Mouse (Mus musculus): Measurements from ENCODE around the gene Cnst. TPM values are rescaled to one million over a fixed set of nuclear protein-coding genes. Genes with fewer than 3 reads are reported as not detected.

The Cnst gene
- polyA plus RNA-seq, 1 experiment from 2014 or later = 12.1 TPM

DNA sequence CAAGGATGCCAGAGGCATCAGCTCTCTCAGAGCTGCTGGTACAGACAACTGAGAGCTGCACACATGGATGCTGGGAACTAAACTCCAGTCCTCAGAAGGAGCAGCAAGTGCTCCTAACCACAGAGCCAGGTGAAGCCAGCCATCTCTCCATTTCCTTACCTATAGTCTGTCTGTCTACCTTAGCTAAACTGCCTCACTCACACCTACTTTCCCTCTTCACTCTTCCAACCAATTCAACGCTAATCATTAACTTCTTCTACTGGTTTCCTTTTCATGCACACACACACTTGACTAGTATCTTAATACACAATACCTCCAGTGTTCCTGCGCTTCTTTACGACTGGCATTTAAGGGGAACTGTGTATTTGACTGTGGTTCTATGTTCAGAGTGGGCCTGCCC, 6.3 kb upstream of the Cnst start:
- Histone ChIP-seq H3K4me2 (no peak overlapping the region), H3K9me3 (replicated peaks) (no peaks in the 10 kb centered on the region), H3K27me3 (no peaks in the 10 kb centered on the region), H3K36me3 (replicated peaks) (peaks cover 60% of the 10 kb centered on the region), H3K9ac (no peak overlapping the region), H3K4me3 (replicated peaks) (no peak overlapping the region), H3K27ac (replicated peaks) (no peak overlapping the region), H3K4me1 (replicated peaks) (peaks cover 11% of the 10 kb centered on the region)
- ATAC-seq (ENCODE audit: insufficient read depth) = no peak
- 88% methylated on average over 3 of the region's 3 CpGs for WGBS (ENCODE audit: insufficient replicate concordance)

- no peak overlapping the region for H3K4me3 ChIP-seq (replicated peaks)
- H3K4me2 ChIP-seq = no peak overlapping the region
- H3K36me3 ChIP-seq (replicated peaks) = peaks cover 52% of the 10 kb centered on the region
- H3K9me3 ChIP-seq (replicated peaks) = no peaks in the 10 kb centered on the region
- H3K27me3 ChIP-seq = no peaks in the 10 kb centered on the region
- WGBS (ENCODE audit: insufficient replicate concordance) = 43% methylated on average over 3 of the region's 3 CpGs
- H3K9ac ChIP-seq = no peak overlapping the region
- no peak for ATAC-seq (ENCODE audit: insufficient read depth)
- H3K4me1 ChIP-seq (replicated peaks) = peaks cover 18% of the 10 kb centered on the region
- H3K27ac ChIP-seq (replicated peaks) = no peak overlapping the region
These were observed 4.7 kb upstream of the Cnst start for GRCm38 (mm10) chr1:179541502-179541901.

GRCm38 (mm10) chr1:179546551-179546917, 364 bp downstream of the Cnst start:
- WGBS (ENCODE audit: insufficient replicate concordance) = under 1% methylated on average over 44 of the region's 44 CpGs

DNA sequence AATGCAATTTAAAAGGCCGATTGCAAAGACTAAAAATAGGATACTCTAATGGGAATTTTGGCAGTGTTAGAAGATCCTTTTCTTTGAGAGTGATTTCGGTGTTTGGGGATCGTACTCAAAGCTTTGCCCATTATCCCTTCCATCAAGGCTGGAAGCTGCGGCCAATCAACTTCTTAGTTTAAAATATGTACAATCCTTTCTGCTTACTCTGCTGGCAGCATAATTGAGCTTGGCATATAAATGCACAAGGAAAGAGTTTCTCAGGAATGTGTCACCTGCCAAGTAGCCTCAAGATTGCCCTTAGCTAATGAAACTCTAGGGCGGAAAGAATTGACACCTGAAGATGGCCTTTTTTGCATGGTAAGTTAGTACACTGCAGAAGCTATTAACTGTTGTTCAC, 1.0 kb downstream of the Cnst start:
- 20% methylated on average over 5 of the region's 5 CpGs for WGBS (ENCODE audit: insufficient replicate concordance)
- Histone ChIP-seq H3K4me3 (replicated peaks) (peak overlapping the region; percentile 79), H3K36me3 (replicated peaks) (peaks cover 13% of the 10 kb centered on the region), H3K4me1 (replicated peaks) (peaks cover 57% of the 10 kb centered on the region), H3K4me2 (peak overlapping the region; percentile 76), H3K9ac (peak overlapping the region; percentile 87), H3K27me3 (no peaks in the 10 kb centered on the region), H3K27ac (replicated peaks) (peak overlapping the region; percentile 97), H3K9me3 (replicated peaks) (no peaks in the 10 kb centered on the region)
- ATAC-seq (ENCODE audit: insufficient read depth) = no peak

More at GRCm38 (mm10) chr1:179546551-179546917, 364 bp downstream of the Cnst start:
- H3K27me3 ChIP-seq = no peaks in the 10 kb centered on the region
- H3K36me3 ChIP-seq (replicated peaks) = peaks cover 13% of the 10 kb centered on the region
- ATAC-seq (ENCODE audit: insufficient read depth) = peak; percentile 78
- H3K27ac ChIP-seq (replicated peaks) = peak overlapping the region; percentile 97
- H3K4me3 ChIP-seq (replicated peaks) = peak overlapping the region; percentile 79
- H3K4me2 ChIP-seq = peak overlapping the region; percentile 76
- peak overlapping the region; percentile 87 for H3K9ac ChIP-seq
- H3K9me3 ChIP-seq (replicated peaks) = no peaks in the 10 kb centered on the region
- H3K4me1 ChIP-seq (replicated peaks) = peaks cover 52% of the 10 kb centered on the region

GRCm38 (mm10) chr1:179548220-179548619, 2.0 kb downstream of the Cnst start:
- peaks cover 67% of the 10 kb centered on the region for H3K4me1 ChIP-seq (replicated peaks)
- H3K27ac ChIP-seq (replicated peaks) = peak overlapping the region; percentile 97; the same call in 1 of the 2 replicates
- H3K9me3 ChIP-seq (replicated peaks) = no peaks in the 10 kb centered on the region
- H3K27me3 ChIP-seq = no peaks in the 10 kb centered on the region
- no peak for ATAC-seq (ENCODE audit: insufficient read depth)
- H3K36me3 ChIP-seq (replicated peaks) = peaks cover 3% of the 10 kb centered on the region
- peak overlapping the region; percentile 76 for H3K4me2 ChIP-seq
- H3K9ac ChIP-seq = 0 out of 2 replicates have a peak overlapping the region, but pooled peaks have one; percentile 87
- H3K4me3 ChIP-seq (replicated peaks) = peak overlapping the region; percentile 79
- WGBS (ENCODE audit: insufficient replicate concordance) = 83% methylated on average over 11 of the region's 11 CpGs

DNA sequence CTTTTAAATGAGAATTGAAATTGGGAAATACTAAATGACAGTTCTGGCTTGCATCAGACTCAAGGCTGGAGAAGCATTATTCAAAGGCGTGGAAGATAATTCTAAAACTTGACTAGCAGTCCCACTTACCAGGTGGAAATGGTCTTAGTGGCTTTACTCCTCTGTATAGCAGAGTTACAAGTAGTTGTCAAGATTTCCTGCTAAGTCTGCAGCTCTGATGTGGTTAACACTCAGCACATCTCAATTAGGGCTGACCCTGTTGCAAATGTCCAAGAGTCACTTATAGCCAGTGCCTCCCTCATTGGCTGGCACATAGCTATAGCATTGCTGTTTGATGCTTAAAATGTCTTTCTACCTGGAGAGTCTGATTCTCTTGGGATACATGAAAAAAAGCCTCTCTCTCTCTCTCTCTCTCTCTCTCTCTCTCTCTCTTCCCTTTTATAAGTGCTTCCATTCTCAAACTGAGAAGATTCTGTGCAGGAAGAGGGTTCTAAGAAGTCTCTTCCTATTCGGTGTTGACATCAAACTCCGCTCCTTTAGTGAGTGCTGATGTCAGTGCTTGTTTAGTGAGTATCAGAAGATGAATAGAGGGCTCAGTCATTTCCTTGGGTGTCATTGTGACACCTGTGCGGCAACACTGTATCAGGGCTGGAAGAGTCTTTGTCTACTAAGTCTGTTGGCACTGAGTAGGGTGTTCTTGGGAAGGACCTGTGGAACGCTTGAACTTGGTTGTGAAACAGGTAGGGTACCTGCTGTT, 3.0 kb downstream of the Cnst start:
- Histone ChIP-seq H3K9ac (no peak overlapping the region), H3K4me1 (replicated peaks) (peaks cover 76% of the 10 kb centered on the region), H3K36me3 (replicated peaks) (no peaks in the 10 kb centered on the region; the same call in none of the 2 replicates), H3K4me3 (replicated peaks) (no peak overlapping the region), H3K9me3 (replicated peaks) (no peaks in the 10 kb centered on the region), H3K4me2 (peak overlapping the region; percentile 8; the same call in 1 of the 2 replicates), H3K27ac (replicated peaks) (peak overlapping the region; percentile 76), H3K27me3 (no peaks in the 10 kb centered on the region)
- no peak for ATAC-seq (ENCODE audit: insufficient read depth)
- WGBS (ENCODE audit: insufficient replicate concordance) = 77% methylated on average over 5 of the region's 5 CpGs

- peak overlapping the region; percentile 82 for H3K27ac ChIP-seq (replicated peaks)
- ATAC-seq (ENCODE audit: insufficient read depth) = peak; percentile 77
- H3K9me3 ChIP-seq (replicated peaks) = no peaks in the 10 kb centered on the region
- WGBS (ENCODE audit: insufficient replicate concordance) = 13% methylated on average over 3 of the region's 3 CpGs
- H3K4me2 ChIP-seq = peak overlapping the region; percentile 54
- H3K9ac ChIP-seq = no peak overlapping the region
- H3K36me3 ChIP-seq (replicated peaks) = no peaks in the 10 kb centered on the region; the same call in none of the 2 replicates
- H3K27me3 ChIP-seq = no peaks in the 10 kb centered on the region
- no peak overlapping the region for H3K4me3 ChIP-seq (replicated peaks)
- peaks cover 66% of the 10 kb centered on the region for H3K4me1 ChIP-seq (replicated peaks)
These were observed 5.2 kb downstream of the Cnst start for GRCm38 (mm10) chr1:179551336-179551735.

DNA sequence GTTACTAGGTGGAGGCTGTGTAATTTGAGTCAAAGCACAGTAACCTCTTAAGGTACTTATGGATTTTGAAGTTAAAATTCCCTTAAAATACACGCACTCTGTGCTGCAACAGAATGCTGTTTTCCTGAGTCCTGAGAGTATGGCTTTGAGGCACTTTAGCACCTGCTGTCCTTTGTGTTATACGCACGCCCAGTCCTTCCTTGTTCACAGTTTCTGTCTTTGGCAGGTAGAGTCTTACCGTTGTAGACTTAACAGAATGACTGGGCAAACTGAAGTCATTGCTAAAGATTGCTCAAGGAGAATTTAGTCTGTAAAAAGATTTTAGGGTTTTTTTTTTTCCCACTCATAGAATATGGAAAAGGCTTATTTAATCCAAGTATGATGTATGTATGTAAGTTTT, 5.8 kb downstream of the Cnst start:
- no peak for ATAC-seq (ENCODE audit: insufficient read depth)
- Histone ChIP-seq H3K9ac (peak overlapping the region; percentile 10), H3K36me3 (replicated peaks) (no peaks in the 10 kb centered on the region; the same call in none of the 2 replicates), H3K27me3 (no peaks in the 10 kb centered on the region), H3K4me3 (replicated peaks) (no peak overlapping the region), H3K4me2 (peak overlapping the region; percentile 54), H3K4me1 (replicated peaks) (peaks cover 66% of the 10 kb centered on the region), H3K9me3 (replicated peaks) (no peaks in the 10 kb centered on the region), H3K27ac (replicated peaks) (peak overlapping the region; percentile 82)
- 51% methylated on average over 4 of the region's 4 CpGs for whole genome bisulfite sequencing (ENCODE audit: insufficient replicate concordance)

DNA sequence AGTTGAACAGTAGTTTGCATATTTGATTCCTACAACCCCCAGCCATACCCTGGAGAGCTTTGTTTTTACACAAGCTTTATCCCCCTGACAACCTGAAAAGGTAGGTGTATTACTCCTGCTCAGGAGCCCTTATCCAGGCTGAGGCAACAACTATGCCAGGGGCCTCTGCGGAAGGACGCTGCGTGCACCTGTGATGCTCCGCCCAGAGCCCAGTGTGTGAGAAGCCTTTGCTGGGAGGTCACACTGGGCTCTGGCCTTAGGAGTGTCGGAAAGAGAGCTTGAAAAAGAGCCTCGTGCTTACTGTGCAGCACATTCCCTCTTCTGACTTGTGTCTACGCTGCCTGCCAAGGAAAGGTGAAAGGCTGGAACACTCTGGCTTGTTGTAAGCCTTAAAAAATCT, 6.6 kb downstream of the Cnst start:
- 57% methylated on average over 7 of the region's 7 CpGs for WGBS (ENCODE audit: insufficient replicate concordance)
- no peaks in the 10 kb centered on the region; the same call in none of the 2 replicates for H3K36me3 ChIP-seq (replicated peaks)
- H3K4me1 ChIP-seq (replicated peaks) = peaks cover 63% of the 10 kb centered on the region
- peak overlapping the region; percentile 54 for H3K4me2 ChIP-seq
- H3K9me3 ChIP-seq (replicated peaks) = no peaks in the 10 kb centered on the region
- ATAC-seq (ENCODE audit: insufficient read depth) = peak; percentile 41
- H3K27me3 ChIP-seq = no peaks in the 10 kb centered on the region
- H3K9ac ChIP-seq = no peak overlapping the region
- peak overlapping the region; percentile 82; the same call in 1 of the 2 replicates for H3K27ac ChIP-seq (replicated peaks)
- H3K4me3 ChIP-seq (replicated peaks) = no peak overlapping the region

DNA sequence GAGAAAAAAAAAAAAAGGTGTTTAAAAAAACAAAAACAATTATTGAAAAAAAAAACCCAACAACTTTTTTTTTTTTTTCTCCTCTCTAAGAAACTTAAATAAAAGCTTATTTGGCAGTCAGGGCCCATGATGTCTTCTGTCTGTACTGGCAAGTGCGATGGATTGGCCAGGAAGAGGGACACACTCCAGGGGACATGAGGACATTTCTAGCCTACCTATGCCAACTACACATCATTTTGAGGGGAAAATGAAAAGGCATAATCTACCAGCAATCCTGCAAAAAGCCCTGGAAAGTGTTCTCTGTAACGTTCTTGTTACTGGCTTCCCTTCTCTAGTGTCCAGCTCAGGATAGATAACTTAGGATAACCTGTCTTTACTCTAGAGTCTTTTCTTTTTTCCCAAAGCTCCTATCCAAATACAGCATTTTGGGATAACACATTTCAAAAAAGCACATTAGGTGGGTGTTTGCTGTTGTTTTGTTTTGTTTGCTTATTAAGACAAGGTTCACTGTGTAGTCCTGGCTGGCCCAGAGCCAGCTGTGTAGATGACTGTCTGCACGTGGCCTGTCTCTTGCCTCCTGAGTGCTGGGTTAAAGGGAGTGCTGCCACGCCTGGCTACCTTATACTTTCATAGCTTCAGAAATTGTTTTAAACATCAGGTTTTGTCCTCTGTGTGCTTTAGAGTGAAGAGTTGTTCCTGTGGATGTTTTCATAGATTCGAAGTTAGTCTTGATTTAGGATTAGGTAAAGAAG, 7.2 kb downstream of the Cnst start:
- peak overlapping the region; percentile 42 for H3K27ac ChIP-seq (replicated peaks)
- H3K4me3 ChIP-seq (replicated peaks) = no peak overlapping the region
- H3K27me3 ChIP-seq = no peaks in the 10 kb centered on the region
- H3K4me1 ChIP-seq (replicated peaks) = peaks cover 57% of the 10 kb centered on the region
- H3K4me2 ChIP-seq = no peak overlapping the region
- ATAC-seq (ENCODE audit: insufficient read depth) = no peak
- 52% methylated on average over 5 of the region's 5 CpGs for WGBS (ENCODE audit: insufficient replicate concordance)
- no peaks in the 10 kb centered on the region; the same call in none of the 2 replicates for H3K36me3 ChIP-seq (replicated peaks)
- H3K9ac ChIP-seq = no peak overlapping the region
- H3K9me3 ChIP-seq (replicated peaks) = no peaks in the 10 kb centered on the region

DNA sequence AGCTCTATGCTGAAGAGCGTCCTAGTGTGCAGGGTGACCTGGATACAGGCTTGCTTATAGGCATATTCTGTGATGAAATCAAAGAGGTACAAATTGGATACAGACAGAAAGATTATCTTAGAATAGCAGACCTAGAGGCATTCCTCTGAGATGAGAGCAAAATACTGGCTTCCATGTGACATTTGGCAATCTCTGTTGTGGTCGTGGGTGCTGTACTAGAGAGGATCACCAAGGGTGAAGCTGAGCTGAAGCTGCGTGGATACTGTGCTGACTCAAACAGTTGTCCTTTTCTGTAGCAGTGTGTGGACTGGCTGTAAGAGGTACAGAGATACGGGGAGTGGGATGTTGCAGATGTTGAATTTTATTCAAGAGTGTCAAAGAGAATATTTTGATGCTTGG, 7.8 kb downstream of the Cnst start:
- H3K27ac ChIP-seq (replicated peaks) = no peak overlapping the region
- H3K4me3 ChIP-seq (replicated peaks) = no peak overlapping the region
- no peaks in the 10 kb centered on the region; the same call in none of the 2 replicates for H3K36me3 ChIP-seq (replicated peaks)
- H3K9ac ChIP-seq = no peak overlapping the region
- no peak for ATAC-seq (ENCODE audit: insufficient read depth)
- H3K4me2 ChIP-seq = no peak overlapping the region
- WGBS (ENCODE audit: insufficient replicate concordance) = 55% methylated on average over 4 of the region's 4 CpGs
- H3K4me1 ChIP-seq (replicated peaks) = peaks cover 54% of the 10 kb centered on the region
- no peaks in the 10 kb centered on the region for H3K27me3 ChIP-seq
- no peaks in the 10 kb centered on the region for H3K9me3 ChIP-seq (replicated peaks)
